Mouse (Mus musculus) intestine, embryonic 14.5 days (tissue): ENCODE data around the gene Mios. TPM values are rescaled to one million over a fixed set of nuclear protein-coding genes. Genes with fewer than 3 reads are reported as not detected.

Experiments used
- ATAC-seq: fragments of 200-750 bp; cut with Nextera tagmentation; replicated peaks from 2 replicates; pipeline ENCODE4 v1.8.0; 2017; ENCODE audit warnings: low read depth, moderate number of reproducible peaks, moderate TSS enrichment, moderate library complexity; ENCODE audit not compliant: low FRiP score, low TSS enrichment
- DNase-seq: peaks from one replicate; pipeline ENCODE4 v3.0.0-alpha.2; 2018; ENCODE audit warnings: low spot score
- H3K27ac ChIP-seq: fragments of 300-500 bp; sonication (generic); 2 replicates; pipeline ENCODE4 v1.5.1; 2014; ENCODE audit warnings: low read depth, mild to moderate bottlenecking, control low read depth
- H3K27me3 ChIP-seq: fragments of 300-500 bp; sonication (generic); replicated peaks from 2 replicates; pipeline ENCODE4 v1.6.1; 2014; ENCODE audit warnings: low read length, control low read depth; ENCODE audit not compliant: control insufficient read depth, insufficient read depth
- H3K36me3 ChIP-seq: fragments of 300-500 bp; sonication (generic); 2 replicates; pipeline ENCODE4 v1.6.1; 2014; ENCODE audit warnings: low read length, control low read depth; ENCODE audit not compliant: control insufficient read depth, insufficient read depth
- H3K4me1 ChIP-seq: fragments of 300-500 bp; sonication (generic); replicated peaks from 2 replicates; pipeline ENCODE4 v1.6.1; 2014; ENCODE audit warnings: low read length, control low read depth, mixed read lengths; ENCODE audit not compliant: control insufficient read depth, insufficient read depth
- H3K4me2 ChIP-seq: fragments of 300-500 bp; sonication (generic); 2 replicates; pipeline ENCODE4 v1.6.1; 2014; ENCODE audit warnings: low read length
- H3K4me3 ChIP-seq: fragments of 300-500 bp; sonication (generic); 2 replicates; pipeline ENCODE4 v1.5.1; 2014; ENCODE audit warnings: low read depth, low read length, control low read depth, mixed read lengths
- H3K9ac ChIP-seq: fragments of 300-500 bp; sonication (generic); 2 replicates; pipeline ENCODE4 v1.6.1; 2014; ENCODE audit warnings: mild to moderate bottlenecking, low read length
- H3K9me3 ChIP-seq: fragments of 300-500 bp; sonication (generic); 2 replicates; pipeline ENCODE4 v1.6.1; 2016; ENCODE audit warnings: low read length, control low read depth; ENCODE audit not compliant: control insufficient read depth
- WGBS: fragments of 180-500 bp; shearing (Covaris S2); extraction: QIAGEN DNeasy Blood & Tissue Kit; methylation state at CpG from one replicate; pipeline ENCODE4 v1.1.7; 2014; 5-methylcytosine and 5-hydroxymethylcytosine counted together
- polyA plus RNA-seq: library from polyadenylated mRNA; unstranded; fragments of >200 nt; fragmentation: Nextera tagmentation; extraction: Ambion mirVana; gene quantifications from 2 replicates; pipeline ENCODE4 v1.2.1, GENCODE M21; 2014

Gene Mios
- 25.2 and 29.3 TPM in 2 replicates for polyA plus RNA-seq

DNA sequence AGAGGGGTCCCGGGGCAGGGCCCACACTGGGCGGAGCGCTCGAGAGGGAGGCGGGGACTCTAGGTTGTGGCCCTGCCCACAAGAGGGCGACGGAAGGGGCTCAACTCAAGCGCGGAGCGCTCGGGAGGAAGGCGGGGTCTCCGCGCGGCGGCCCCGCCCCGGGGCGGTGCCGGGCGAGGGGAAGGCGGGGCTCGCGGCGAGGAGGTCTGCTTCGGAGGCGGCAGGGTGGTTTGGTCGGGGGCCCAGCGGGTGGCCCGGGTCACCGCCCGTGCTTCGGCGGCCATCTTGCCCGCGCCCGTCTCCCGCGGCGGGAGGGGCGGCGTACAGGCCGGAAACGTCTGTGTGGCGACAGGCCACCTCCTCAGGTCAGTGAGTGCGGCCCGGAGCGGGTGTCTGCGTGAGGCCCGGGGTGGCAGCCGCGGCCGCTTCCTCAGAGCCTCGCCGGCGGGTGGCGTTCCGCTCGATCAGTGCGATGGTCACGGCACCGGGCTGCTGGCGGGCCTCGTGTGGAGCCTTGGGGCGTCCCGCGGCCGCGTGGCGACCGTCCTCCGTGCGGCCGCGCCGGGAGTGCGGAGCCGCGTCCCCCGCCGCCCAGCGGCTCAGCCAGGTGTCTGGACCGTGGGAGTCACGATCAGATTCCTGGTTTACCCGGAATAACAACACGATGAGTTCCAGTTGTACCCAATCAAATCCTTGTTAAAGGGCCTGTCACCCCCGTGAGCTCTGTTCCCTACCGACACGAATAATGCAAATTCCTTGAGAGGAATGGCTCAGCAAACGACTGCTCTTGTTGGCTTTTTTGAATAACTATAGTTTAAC is at the start of gene Mios:
Gene Mios, plus strand, starts transcription at position 176 of the 819 bp plus-strand sequence.
- H3K4me2 ChIP-seq = peak within 1 kb of the TSS; percentile 48
- ATAC-seq (peak; percentile 98), DNase-seq (peak; percentile 95)
- H3K27ac ChIP-seq = peak within 1 kb of the TSS; percentile 92
- H3K27me3 ChIP-seq = no peaks in the 10 kb centered on the region
- no peaks in the 10 kb centered on the region for H3K9me3 ChIP-seq
- peak within 1 kb of the TSS; percentile 50 for H3K4me3 ChIP-seq
- H3K36me3 ChIP-seq = 0 out of 2 replicates have a peak, but pooled peaks cover 14% of the 10 kb centered on the region
- WGBS = under 1% methylated on average over 83 of the region's 90 CpGs
- peak within 1 kb of the TSS; percentile 93 for H3K9ac ChIP-seq
- H3K4me1 ChIP-seq = peaks cover 8% of the 10 kb centered on the region

- no peaks in the 10 kb centered on the region for H3K27me3 ChIP-seq
- no peak for ATAC-seq
- WGBS = 66% methylated on average over 2 of the region's 2 CpGs
- no peak overlapping the region for H3K27ac ChIP-seq
- H3K4me2 ChIP-seq = no peak overlapping the region
- no peaks in the 10 kb centered on the region for H3K36me3 ChIP-seq
- H3K4me3 ChIP-seq = no peak overlapping the region
- DNase-seq = no peak
- no peaks in the 10 kb centered on the region for H3K4me1 ChIP-seq
- H3K9ac ChIP-seq = no peak overlapping the region
- no peaks in the 10 kb centered on the region for H3K9me3 ChIP-seq
Observed at GRCm38 (mm10) chr6:8160001-8160400, 49.0 kb upstream of the Mios start.

- ATAC-seq (no peak), DNase-seq (no peak)
- Histone ChIP-seq H3K4me1 (no peaks in the 10 kb centered on the region), H3K4me2 (no peak overlapping the region), H3K9me3 (no peaks in the 10 kb centered on the region), H3K4me3 (no peak overlapping the region), H3K27ac (no peak overlapping the region), H3K9ac (no peak overlapping the region), H3K27me3 (no peaks in the 10 kb centered on the region), H3K36me3 (no peaks in the 10 kb centered on the region)
- 58% methylated on average over 1 of the region's 1 CpGs for WGBS
Observed at GRCm38 (mm10) chr6:8164741-8165140, 44.3 kb upstream of the Mios start.

DNA sequence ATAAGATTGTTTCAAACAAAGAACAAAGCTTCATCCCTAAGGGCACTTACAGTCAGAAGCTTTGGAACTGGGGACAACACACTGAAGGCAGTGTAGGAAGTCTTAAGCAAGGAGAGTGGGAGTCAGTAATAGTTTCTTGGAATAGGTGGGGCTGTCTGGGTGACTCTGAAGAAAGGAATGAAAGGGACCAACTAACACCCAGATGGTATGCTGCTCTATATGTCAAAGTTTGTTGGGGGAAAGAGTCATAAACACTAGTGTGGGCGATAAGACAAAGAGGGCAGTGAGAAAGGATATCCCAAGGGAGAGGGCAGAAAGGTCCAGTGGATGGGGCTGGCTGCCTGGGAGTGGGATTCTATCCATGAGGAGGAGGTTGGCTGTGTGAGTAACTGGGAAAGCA is 36.9 kb upstream of the Mios start:
- no peak for ATAC-seq

GRCm38 (mm10) chr6:8174062-8174461 is 35.0 kb upstream of the Mios start:
- Histone ChIP-seq H3K4me1 (no peaks in the 10 kb centered on the region), H3K9ac (no peak overlapping the region), H3K36me3 (no peaks in the 10 kb centered on the region), H3K4me3 (no peak overlapping the region), H3K27ac (no peak overlapping the region), H3K27me3 (no peaks in the 10 kb centered on the region), H3K9me3 (no peaks in the 10 kb centered on the region), H3K4me2 (no peak overlapping the region)
- 21% methylated on average over 2 of the region's 2 CpGs for WGBS
- DNase-seq (no peak), ATAC-seq (no peak)

More for the DNA sequence above, 36.9 kb upstream of the Mios start:
- Histone ChIP-seq H3K27ac (no peak overlapping the region), H3K4me2 (no peak overlapping the region), H3K27me3 (no peaks in the 10 kb centered on the region), H3K4me3 (no peak overlapping the region), H3K9ac (no peak overlapping the region), H3K36me3 (no peaks in the 10 kb centered on the region), H3K4me1 (no peaks in the 10 kb centered on the region), H3K9me3 (no peaks in the 10 kb centered on the region)
- 70% methylated on average over 1 of the region's 1 CpGs for WGBS
- DNase-seq = no peak

DNA sequence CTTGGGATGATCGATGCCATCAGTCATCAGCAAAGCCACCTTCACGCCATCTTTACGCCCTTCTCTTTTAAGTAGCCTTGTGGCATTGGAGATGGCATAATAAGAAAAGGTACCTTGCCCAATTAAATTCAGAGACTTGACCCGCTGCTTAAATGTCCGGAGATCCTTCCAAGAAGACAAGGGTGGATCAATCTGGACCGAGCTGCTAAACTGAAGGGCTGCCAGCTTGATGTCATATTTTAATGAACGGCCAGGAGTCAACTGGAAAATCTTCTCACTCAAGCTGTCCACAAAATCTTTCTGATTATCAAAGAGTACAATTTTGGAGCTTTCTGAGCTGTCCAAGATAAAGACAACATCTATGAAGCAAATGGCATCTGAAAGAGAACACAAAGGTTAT is 33.7 kb upstream of the Mios start:
- H3K27me3 ChIP-seq = no peaks in the 10 kb centered on the region
- no peak overlapping the region for H3K9ac ChIP-seq
- no peak for ATAC-seq
- no peak overlapping the region for H3K4me3 ChIP-seq
- no peaks in the 10 kb centered on the region for H3K9me3 ChIP-seq
- H3K4me1 ChIP-seq = no peaks in the 10 kb centered on the region
- DNase-seq = no peak
- H3K4me2 ChIP-seq = no peak overlapping the region
- no peaks in the 10 kb centered on the region for H3K36me3 ChIP-seq
- 96% methylated on average over 7 of the region's 7 CpGs for whole genome bisulfite sequencing
- H3K27ac ChIP-seq = no peak overlapping the region

- Histone ChIP-seq H3K4me2 (no peak overlapping the region), H3K27me3 (no peaks in the 10 kb centered on the region), H3K9ac (no peak overlapping the region), H3K9me3 (no peaks in the 10 kb centered on the region), H3K4me1 (no peaks in the 10 kb centered on the region), H3K27ac (no peak overlapping the region), H3K4me3 (no peak overlapping the region), H3K36me3 (no peaks in the 10 kb centered on the region)
- DNase-seq (no peak), ATAC-seq (no peak)
- 70% methylated on average over 2 of the region's 2 CpGs for WGBS
Observed at GRCm38 (mm10) chr6:8176116-8176515, 32.9 kb upstream of the Mios start.

GRCm38 (mm10) chr6:8178397-8178941 is 30.6 kb upstream of the Mios start:
- Histone ChIP-seq H3K4me2 (peak overlapping the region; percentile 9; the same call in 1 of the 2 replicates), H3K27me3 (no peaks in the 10 kb centered on the region), H3K27ac (no peak overlapping the region), H3K9me3 (no peaks in the 10 kb centered on the region), H3K4me3 (no peak overlapping the region), H3K9ac (no peak overlapping the region), H3K4me1 (no peaks in the 10 kb centered on the region), H3K36me3 (no peaks in the 10 kb centered on the region)
- DNase-seq (no peak), ATAC-seq (no peak)
- 40% methylated on average over 10 of the region's 10 CpGs for WGBS
